22 mouse cellular contexts compared by ENCODE assay signal in genomic region chr11:94113795-94114194, GRCm38 (mm10).
DNase-seq lines count a peak whose midpoint lies in the region; ATAC-seq lines count a peak whose summit lies in the region.
"Had no signal": no experiment of that assay in that cellular context is flagged by ENCODE, and none has a peak within 500 bp of the region (broad histone marks: within the 10 kb centered on the region; RNA-seq: fewer than 3 reads in every experiment).

No protein-coding gene starts in this region.

- DNase-seq in NIH3T3 (ENCODE audit: low read depth) (peak; percentile 28), adipocyte (ENCODE audit: low spot score) (no peak)
- DNase-seq in liver, embryonic 13.5 days = no peak
- no peak for DNase-seq in left cerebral cortex, adult 18-20 months (ENCODE audit: low spot score in 2 of 2)
- DNase-seq in cerebellum, adult 9-11 months = no peak
- no peak for DNase-seq in cerebellum, postnatal 36 days
- DNase-seq: adrenal gland, postnatal 10 days; cerebellum, adult 8-10 months; gastrocnemius, adult 2 months; kidney, postnatal 25 days; left cerebral cortex, postnatal 4 days; lung, postnatal 4 days; thymus, postnatal 14 days had no signal

- peak; percentile 78 for ATAC-seq in erythroid progenitor cell, adult 5-6 weeks (replicated peaks; ENCODE audit: low FRiP score, poor library complexity, severe bottlenecking)
- peak; percentile 87 for ATAC-seq in liver, embryonic 13.5 days (ENCODE audit: low read depth)
- ATAC-seq in megakaryocyte-erythroid progenitor cell, adult 5-6 weeks (replicated peaks; ENCODE audit: low FRiP score, low TSS enrichment, poor library complexity, severe bottlenecking) = peak; percentile 95
- ATAC-seq: hindbrain, embryonic 16.5 days; intestine, postnatal 0 days; Patski had no signal

- 15% methylated on average over 2 of the region's 2 CpGs for WGBS in liver, embryonic 13.5 days (ENCODE audit: insufficient replicate concordance)

- H3K4me3 ChIP-seq in liver, embryonic 13.5 days (replicated peaks) = no peak overlapping the region
- H3K4me3 ChIP-seq: forebrain, embryonic 12.5 days; gastrocnemius, adult 2 months; heart, embryonic 15.5 days; limb, embryonic 15.5 days had no signal

- H3K4me2 ChIP-seq in liver, embryonic 13.5 days = peak overlapping the region; percentile 3; the same call in 1 of the 2 replicates
- H3K4me2 ChIP-seq: forebrain, embryonic 12.5 days; heart, embryonic 15.5 days; limb, embryonic 15.5 days; midbrain, embryonic 11.5 days had no signal

- H3K4me1 ChIP-seq in liver, embryonic 13.5 days (replicated peaks) = peaks cover 14% of the 10 kb centered on the region
- H3K4me1 ChIP-seq: forebrain, embryonic 12.5 days; heart, embryonic 15.5 days; limb, embryonic 15.5 days had no signal

- no peaks in the 10 kb centered on the region for H3K9me3 ChIP-seq in liver, embryonic 13.5 days (replicated peaks)
- H3K9me3 ChIP-seq: forebrain, embryonic 12.5 days; heart, embryonic 15.5 days; limb, embryonic 15.5 days had no signal

- H3K9ac ChIP-seq in liver, embryonic 13.5 days = no peak overlapping the region
- H3K9ac ChIP-seq: forebrain, embryonic 12.5 days; heart, embryonic 15.5 days; limb, embryonic 15.5 days had no signal

- H3K27ac ChIP-seq in liver, embryonic 13.5 days = peak overlapping the region; percentile 3; the same call in 1 of the 2 replicates
- H3K27ac ChIP-seq: forebrain, embryonic 12.5 days; gastrocnemius, adult 2 months; heart, embryonic 15.5 days; limb, embryonic 15.5 days had no signal

- H3K27me3 ChIP-seq in liver, embryonic 13.5 days = no peaks in the 10 kb centered on the region
- H3K27me3 ChIP-seq: forebrain, embryonic 12.5 days; heart, embryonic 15.5 days; limb, embryonic 15.5 days; Patski had no signal

- peaks cover 32% of the 10 kb centered on the region for H3K36me3 ChIP-seq in liver, embryonic 13.5 days
